Mouse (Mus musculus): ENCODE results near the gene Gm21874. TPM values are rescaled to one million over a fixed set of nuclear protein-coding genes. Genes with fewer than 3 reads are reported as not detected.
"Not testable (repeated sequence)": the region's sequence is repeated elsewhere in the genome, so short reads cannot be mapped to it uniquely, and the experiment has no call there.

The Gm21874 gene
- total RNA-seq (2021): not detected

DNA sequence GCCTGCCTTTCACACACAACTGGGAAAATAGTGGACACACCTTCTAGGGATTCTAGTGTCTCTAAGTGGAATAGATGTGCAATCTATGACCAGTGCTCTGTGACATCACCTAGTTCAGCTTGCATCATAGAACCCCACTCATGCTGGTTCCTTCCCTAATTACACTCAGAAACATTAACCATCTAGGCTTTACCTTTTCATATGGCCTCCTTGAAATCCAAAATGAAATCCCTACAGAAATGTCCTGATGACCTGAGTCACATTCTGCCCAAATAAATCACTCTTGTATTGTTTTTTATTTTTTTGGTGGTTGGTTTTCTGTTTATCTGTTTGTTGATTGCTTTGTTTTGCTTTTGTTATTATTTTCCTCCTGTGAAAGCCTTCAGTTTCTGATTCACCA, at the start of gene Gm21874:
TSS of gene Gm21874 (minus strand) at position 101 of the 400 bp plus-strand sequence.
- DNase-seq; intact Hi-C loops (cut with DNase I): not testable (repeated sequence)

Other genes with a start within 250 kb of the Gm21874 start
- not detected for gene Gm21721, start 214.0 kb downstream of the Gm21874 start, total RNA-seq (2021)
- gene Gm21812, start 69.0 kb downstream of the Gm21874 start, total RNA-seq (2021): not detected

Data from heart, postnatal 36 days (tissue).